Comparison of ENCODE assay signal across 22 mouse cellular contexts in genomic region chr19:47649071-47649470, GRCm38 (mm10). TPM values are rescaled to one million over a fixed set of nuclear protein-coding genes. Genes with fewer than 3 reads are reported as not detected.
DNase-seq lines count a peak whose midpoint lies in the region; ATAC-seq and TF ChIP-seq lines count a peak whose summit lies in the region.
"Had no signal": no experiment of that assay in that cellular context is flagged by ENCODE, and none has a peak within 500 bp of the region (broad histone marks: within the 10 kb centered on the region; RNA-seq: fewer than 3 reads in every experiment).

No protein-coding gene starts in this region.

- ATAC-seq in liver, embryonic 11.5 days (replicated peaks; ENCODE audit: low FRiP score): no peak
- ATAC-seq in liver, embryonic 12.5 days: no peak
- ATAC-seq: activated CD4-positive, CD25-positive, alpha-beta regulatory T cell, adult 4 months; CD4-positive, CD25-positive, alpha-beta regulatory T cell, adult 4 months; forebrain, embryonic 15.5 days; hindbrain, postnatal 0 days; inflammation-experienced regulatory T-cells, adult 6 months had no signal

- H3K9ac ChIP-seq in liver, embryonic 11.5 days (ENCODE audit: low read depth, low read length): no peak overlapping the region
- H3K9ac ChIP-seq in liver, embryonic 12.5 days: no peak overlapping the region
- H3K9ac ChIP-seq in MEL (ENCODE audit: control insufficient read depth, low read depth, low read length, poor library complexity, severe bottlenecking): no peak overlapping the region
- H3K9ac ChIP-seq: forebrain, embryonic 15.5 days; heart, embryonic 13.5 days; hindbrain, embryonic 14.5 days had no signal

- no peak for TF ChIP-seq POLR2A in MEL (IDR thresholded peaks at IDR 0.05; ENCODE audit: control insufficient read depth in 1 of 2, insufficient read depth in 1 of 2, low read depth in 1 of 2, low read length in 2 of 2, poor library complexity in 1 of 2)

- H3K27me3 ChIP-seq in heart, embryonic 10.5 days (ENCODE audit: insufficient read depth, poor library complexity, severe bottlenecking): no peaks in the 10 kb centered on the region
- no peaks in the 10 kb centered on the region for H3K27me3 ChIP-seq in liver, embryonic 11.5 days (replicated peaks; ENCODE audit: control insufficient read depth, insufficient read depth, low read length)
- no peaks in the 10 kb centered on the region for H3K27me3 ChIP-seq in liver, embryonic 12.5 days (replicated peaks)
- no peaks in the 10 kb centered on the region for H3K27me3 ChIP-seq in MEL (ENCODE audit: control insufficient read depth in 1 of 2, insufficient read depth in 2 of 2, low read length in 2 of 2)
- H3K27me3 ChIP-seq in embryonic facial prominence, embryonic 10.5 days (replicated peaks; ENCODE audit: low read depth, poor library complexity, severe bottlenecking): no peaks in the 10 kb centered on the region
- H3K27me3 ChIP-seq: forebrain, embryonic 15.5 days; heart, embryonic 13.5 days had no signal

- TF ChIP-seq CTCF in MEL (IDR thresholded peaks at IDR 0.05 in 2 of 3, conservative IDR thresholded peaks at IDR 0.05 in 1 of 3; ENCODE audit: control insufficient read depth in 1 of 3, insufficient read depth in 1 of 3, low read depth in 2 of 3, low read length in 3 of 3, poor library complexity in 1 of 3, severe bottlenecking in 1 of 3): no peak

- peaks cover 22% of the 10 kb centered on the region for H3K36me3 ChIP-seq in heart, embryonic 10.5 days
- no peaks in the 10 kb centered on the region for H3K36me3 ChIP-seq in liver, embryonic 11.5 days (ENCODE audit: control insufficient read depth, insufficient read depth, low read length)
- peaks cover 23% of the 10 kb centered on the region for H3K36me3 ChIP-seq in liver, embryonic 12.5 days
- peaks cover 0 to 4% of the 10 kb centered on the region in 2 experiments; a peak in 1 of 4 replicates for H3K36me3 ChIP-seq in MEL (ENCODE audit: control insufficient read depth in 1 of 2, insufficient read depth in 2 of 2, low read length in 2 of 2)
- H3K36me3 ChIP-seq in embryonic facial prominence, embryonic 10.5 days (replicated peaks): peaks cover 21% of the 10 kb centered on the region
- H3K36me3 ChIP-seq: forebrain, embryonic 15.5 days had no signal

- no peak overlapping the region for H3K4me2 ChIP-seq in liver, embryonic 11.5 days
- no peak overlapping the region for H3K4me2 ChIP-seq in liver, embryonic 12.5 days
- H3K4me2 ChIP-seq: forebrain, embryonic 15.5 days; heart, embryonic 13.5 days; hindbrain, embryonic 14.5 days had no signal

- no peak for DNase-seq in heart, embryonic 10.5 days (ENCODE audit: low spot score)
- no peak for DNase-seq in heart, adult 8-10 months (ENCODE audit: low spot score)
- DNase-seq in liver, embryonic 11.5 days (ENCODE audit: low spot score): peak; percentile 28
- no peak for DNase-seq in MEL (ENCODE audit: low read depth, low spot score)
- DNase-seq in embryonic facial prominence, embryonic 10.5 days (ENCODE audit: low spot score): peak; percentile 7
- DNase-seq: adrenal gland, adult 8-10 months; adrenal gland, postnatal 25 days; cerebellum, adult 11-12 months; cerebellum, adult 8-10 months; cerebellum, postnatal 10 days; cerebellum, postnatal 36 days; embryo, embryonic 11 days; gastrocnemius, postnatal 25 days; heart, postnatal 14 days had no signal

- TF ChIP-seq EP300 in MEL (IDR thresholded peaks at IDR 0.05; ENCODE audit: low read depth in 1 of 2, low read length in 2 of 2): no peak

- H3K27ac ChIP-seq in heart, embryonic 10.5 days: 0 out of 2 replicates have a peak overlapping the region, but pooled peaks have one; percentile 10
- H3K27ac ChIP-seq in liver, embryonic 11.5 days (ENCODE audit: low read depth, low read length): no peak overlapping the region
- no peak overlapping the region for H3K27ac ChIP-seq in liver, embryonic 12.5 days
- H3K27ac ChIP-seq in MEL (ENCODE audit: control insufficient read depth, low read depth, low read length): no peak overlapping the region
- H3K27ac ChIP-seq in embryonic facial prominence, embryonic 10.5 days (replicated peaks): no peak overlapping the region
- H3K27ac ChIP-seq: forebrain, embryonic 15.5 days; heart, embryonic 13.5 days; hindbrain, embryonic 14.5 days; hindbrain, postnatal 0 days had no signal

- H3K79me2 ChIP-seq in MEL (ENCODE audit: control insufficient read depth, insufficient read depth, low read length, poor library complexity): no peaks in the 10 kb centered on the region

- WGBS in heart, embryonic 10.5 days: 93% methylated on average over 6 of the region's 6 CpGs
- 89% methylated on average over 6 of the region's 6 CpGs for WGBS in liver, embryonic 11.5 days
- WGBS in liver, embryonic 12.5 days (ENCODE audit: insufficient replicate concordance): 80% methylated on average over 6 of the region's 6 CpGs
- 89% methylated on average over 6 of the region's 6 CpGs for WGBS in embryonic facial prominence, embryonic 10.5 days

- H3K9me3 ChIP-seq in heart, embryonic 10.5 days: no peaks in the 10 kb centered on the region
- H3K9me3 ChIP-seq in liver, embryonic 11.5 days (ENCODE audit: control insufficient read depth, low read length): no peaks in the 10 kb centered on the region
- H3K9me3 ChIP-seq in liver, embryonic 12.5 days (replicated peaks): no peaks in the 10 kb centered on the region
- H3K9me3 ChIP-seq in MEL (replicated peaks; ENCODE audit: insufficient read depth, low read length): no peaks in the 10 kb centered on the region
- no peaks in the 10 kb centered on the region for H3K9me3 ChIP-seq in embryonic facial prominence, embryonic 10.5 days
- H3K9me3 ChIP-seq: forebrain, embryonic 15.5 days; heart, embryonic 13.5 days had no signal

- no peak for TF ChIP-seq RAD21 in MEL (IDR thresholded peaks at IDR 0.05; ENCODE audit: low read depth, low read length)

- no peak overlapping the region for H3K4me3 ChIP-seq in heart, embryonic 10.5 days
- H3K4me3 ChIP-seq in liver, embryonic 11.5 days (ENCODE audit: low read depth, low read length): no peak overlapping the region
- no peak overlapping the region for H3K4me3 ChIP-seq in liver, embryonic 12.5 days
- H3K4me3 ChIP-seq in MEL (ENCODE audit: control insufficient read depth in 1 of 2, insufficient read depth in 1 of 2, low read depth in 2 of 2, low read length in 2 of 2): no peak overlapping the region
- no peak overlapping the region for H3K4me3 ChIP-seq in embryonic facial prominence, embryonic 10.5 days
- H3K4me3 ChIP-seq: forebrain, embryonic 15.5 days; heart, embryonic 13.5 days had no signal

- H3K4me1 ChIP-seq in heart, embryonic 10.5 days: peaks cover 26% of the 10 kb centered on the region
- H3K4me1 ChIP-seq in liver, embryonic 11.5 days (replicated peaks; ENCODE audit: control insufficient read depth, insufficient read depth, low read length): no peaks in the 10 kb centered on the region
- H3K4me1 ChIP-seq in liver, embryonic 12.5 days: no peaks in the 10 kb centered on the region
- H3K4me1 ChIP-seq in MEL (ENCODE audit: control insufficient read depth in 1 of 2, insufficient read depth in 2 of 2, low read length in 2 of 2): no peaks in the 10 kb centered on the region
- H3K4me1 ChIP-seq in embryonic facial prominence, embryonic 10.5 days: peaks cover 4% of the 10 kb centered on the region; the same call in 1 of the 2 replicates
- H3K4me1 ChIP-seq: forebrain, embryonic 15.5 days had no signal

TF ChIP-seq in MEL, 35 proteins besides CTCF, POLR2A, EP300 and RAD21:
- TF ChIP-seq RCOR1 (IDR thresholded peaks at IDR 0.05; ENCODE audit: low read depth, low read length) (no peak), POLR2AphosphoS2 (IDR thresholded peaks at IDR 0.05; ENCODE audit: low read length) (peak; percentile 66)
TF ChIP-seq in MEL: peak in this region for 1.

RNA-seq across cellular contexts. Expression of gene Col17a1, which starts 42.8 kb away (rescaled TPM):
- polyA plus RNA-seq in heart, embryonic 10.5 days (2016; fragmentation: Nextera tagmentation; extraction: Ambion mirVana): 0.43 and 0.63 TPM in 2 replicates
- total RNA-seq in heart, adult 8-10 months (2022): not detected
- polyA plus RNA-seq in liver, embryonic 11.5 days (2014; fragmentation: Nextera tagmentation; extraction: Ambion mirVana): 0.36 and 0.97 TPM in 2 replicates
- 0.28 and 0.37 TPM in 2 replicates for polyA plus RNA-seq in liver, embryonic 12.5 days (2016; fragmentation: Nextera tagmentation; extraction: Ambion mirVana)
- 0.04 TPM in 1 of 2 replicates, not detected in the other for total RNA-seq in MEL (2012; rRNA removed)
- polyA plus RNA-seq in MEL (2012; ENCODE audit: insufficient read depth in 1 of 2, insufficient read length in 2 of 2, low read depth in 1 of 2, low replicate concordance in 2 of 2, missing spikeins in 1 of 2): not detected
- 0.40 and 1.6 TPM in 2 replicates for polyA plus RNA-seq in embryonic facial prominence, embryonic 10.5 days (2016; fragmentation: Nextera tagmentation; extraction: Ambion mirVana)
- total RNA-seq: adrenal gland, adult 8-10 months; adrenal gland, postnatal 25 days had no signal
- polyA plus RNA-seq: activated CD4-positive, CD25-positive, alpha-beta regulatory T cell, adult 4 months; CD4-positive, CD25-positive, alpha-beta regulatory T cell, adult 4 months; inflammation-experienced regulatory T-cells, adult 6 months had no signal

Comparison
In these comparisons a context has a peak if more than half of its experiments do, and no peak if none do; other contexts are left out.
1. DNase-seq: peak in liver, embryonic 11.5 days (single experiment) and embryonic facial prominence, embryonic 10.5 days (single experiment); none in heart, embryonic 10.5 days (single experiment), heart, adult 8-10 months (single experiment) and MEL (single experiment).